Mouse (Mus musculus) myocyte (in vitro differentiated cells): ENCODE measurements around the gene Il1rl2.

Experiments
- CEBPB ChIP-seq: IDR thresholded peaks from 2 replicates; pipeline ENCODE4 v1.6.1; 2011; ENCODE audit warnings: mild to moderate bottlenecking, moderate library complexity; ENCODE audit not compliant: poor library complexity, insufficient read depth, severe bottlenecking
- E2F4 ChIP-seq: IDR thresholded peaks from one replicate; pipeline ENCODE4 v1.6.1; 2011; ENCODE audit warnings: mild to moderate bottlenecking, control low read depth, moderate library complexity; ENCODE audit not compliant: insufficient read depth
- MAX ChIP-seq: IDR thresholded peaks from one replicate; pipeline ENCODE4 v1.6.1; 2011; ENCODE audit warnings: low read depth, mild to moderate bottlenecking, control low read depth
- MYOD1 ChIP-seq, 3 experiments: IDR thresholded peaks; one replicate each; pipeline ENCODE4 v1.6.1; 2011; ENCODE audit warnings: control low read depth in 2 of 3, low read depth in 2 of 3, mild to moderate bottlenecking in 2 of 3, moderate library complexity in 1 of 3; ENCODE audit not compliant: insufficient read length in 2 of 3, control insufficient read depth in 1 of 3
- MYOG ChIP-seq, 3 experiments: IDR thresholded peaks; one replicate each; pipeline ENCODE4 v1.6.1; 2011; ENCODE audit warnings: control low read depth in 2 of 3, low read depth in 2 of 3, mild to moderate bottlenecking in 2 of 3; ENCODE audit not compliant: insufficient read length in 2 of 3, control insufficient read depth in 1 of 3, insufficient read depth in 1 of 3
- POLR2A ChIP-seq: IDR thresholded peaks from one replicate; pipeline ENCODE4 v1.6.1; 2011; ENCODE audit warnings: low read depth, mild to moderate bottlenecking, control low read depth, moderate library complexity; ENCODE audit not compliant: insufficient read length
- POLR2AphosphoS2 ChIP-seq: IDR thresholded peaks from one replicate; pipeline ENCODE4 v1.6.1; 2011; ENCODE audit warnings: low read depth, control low read depth; ENCODE audit not compliant: insufficient read length
- REST ChIP-seq: IDR thresholded peaks from one replicate; pipeline ENCODE4 v1.6.1; 2011; ENCODE audit warnings: mild to moderate bottlenecking, control low read depth, moderate library complexity; ENCODE audit not compliant: insufficient read depth, insufficient read length
- TCF12 ChIP-seq: IDR thresholded peaks from one replicate; pipeline ENCODE4 v1.6.1; 2011; ENCODE audit warnings: mild to moderate bottlenecking, control low read depth; ENCODE audit not compliant: poor library complexity, insufficient read depth, severe bottlenecking
- TCF3 ChIP-seq: IDR thresholded peaks from one replicate; pipeline ENCODE4 v1.6.1; 2011; ENCODE audit warnings: low read depth, control low read depth; ENCODE audit not compliant: insufficient read length

- TF ChIP-seq TCF12 (no peak), CEBPB (no peak), POLR2A (no peak), MYOD1 (IDR thresholded peaks at IDR 0.05; ENCODE audit: control insufficient read depth in 1 of 3, insufficient read length in 2 of 3, low read depth in 2 of 3) (no peak), E2F4 (no peak), TCF3 (no peak), MAX (no peak), REST (no peak), POLR2AphosphoS2 (no peak), MYOG (IDR thresholded peaks at IDR 0.05; ENCODE audit: control insufficient read depth in 1 of 3, insufficient read depth in 1 of 3, insufficient read length in 2 of 3, low read depth in 2 of 3) (no peak)
Measured at GRCm38 (mm10) chr1:40414276-40414675, 89.9 kb downstream of the Il1rl2 start.
